ENCODE assay signal across 8 mouse cellular contexts in genomic region chr6:49263081-49263846, GRCm38 (mm10). TPM values are rescaled to one million over a fixed set of nuclear protein-coding genes. Genes with fewer than 3 reads are reported as not detected.
DNase-seq lines count a peak whose midpoint lies in the region; ATAC-seq and TF ChIP-seq lines count a peak whose summit lies in the region.

No protein-coding gene starts in this region.

- H3K36me3 ChIP-seq in MEL (ENCODE audit: control insufficient read depth in 1 of 2, insufficient read depth in 2 of 2, low read length in 2 of 2), result peaks cover 2 to 37% of the 10 kb centered on the region in 2 experiments; a peak in 3 of 4 replicates
- no peaks in the 10 kb centered on the region for H3K36me3 ChIP-seq in forebrain, embryonic 13.5 days (ENCODE audit: poor library complexity, severe bottlenecking)
- H3K36me3 ChIP-seq in hindbrain, embryonic 14.5 days (replicated peaks; ENCODE audit: control insufficient read depth, insufficient read depth), result no peaks in the 10 kb centered on the region
- H3K36me3 ChIP-seq in limb, embryonic 10.5 days, result peaks cover 9% of the 10 kb centered on the region

- TF ChIP-seq EP300 in MEL (IDR thresholded peaks at IDR 0.05; ENCODE audit: low read depth in 1 of 2, low read length in 2 of 2), result no peak

- peak overlapping the region; percentile 79 for H3K4me2 ChIP-seq in forebrain, embryonic 13.5 days
- H3K4me2 ChIP-seq in hindbrain, embryonic 14.5 days (replicated peaks), result peak overlapping the region; percentile 90

- no peak for TF ChIP-seq POLR2A in MEL (IDR thresholded peaks at IDR 0.05; ENCODE audit: control insufficient read depth in 1 of 2, insufficient read depth in 1 of 2, low read depth in 1 of 2, low read length in 2 of 2, poor library complexity in 1 of 2)

- H3K27ac ChIP-seq in MEL (ENCODE audit: control insufficient read depth, low read depth, low read length), result peak overlapping the region; percentile 88
- peak overlapping the region; percentile 97 for H3K27ac ChIP-seq in forebrain, embryonic 13.5 days
- H3K27ac ChIP-seq in hindbrain, embryonic 14.5 days, result peak overlapping the region; percentile 97
- H3K27ac ChIP-seq in limb, embryonic 10.5 days, result peak overlapping the region; percentile 98

- no peaks in the 10 kb centered on the region for H3K27me3 ChIP-seq in MEL (ENCODE audit: control insufficient read depth in 1 of 2, insufficient read depth in 2 of 2, low read length in 2 of 2)
- no peaks in the 10 kb centered on the region for H3K27me3 ChIP-seq in forebrain, embryonic 13.5 days
- no peaks in the 10 kb centered on the region for H3K27me3 ChIP-seq in hindbrain, embryonic 14.5 days (ENCODE audit: control insufficient read depth, insufficient read depth, low read length)
- H3K27me3 ChIP-seq in limb, embryonic 10.5 days (ENCODE audit: low read depth, poor library complexity, severe bottlenecking), result no peaks in the 10 kb centered on the region

- DNase-seq in MEL (ENCODE audit: low read depth, low spot score), result peak; percentile 69
- DNase-seq in brain, adult 2 months (ENCODE audit: low read depth, low spot score), result peak; percentile 48
- DNase-seq in hindbrain, embryonic 14.5 days (ENCODE audit: low spot score), result peak; percentile 30
- DNase-seq in limb, embryonic 10.5 days (ENCODE audit: low spot score), result peak; percentile 74
- peak; percentile 23 to 45 for DNase-seq in right cerebral cortex, adult 2 months (ENCODE audit: low spot score in 2 of 2)
- no peak for DNase-seq in yolk sac, embryonic 10.5 days (ENCODE audit: low spot score)

- no peak for TF ChIP-seq CTCF in MEL (IDR thresholded peaks at IDR 0.05 in 2 of 3, conservative IDR thresholded peaks at IDR 0.05 in 1 of 3; ENCODE audit: control insufficient read depth in 1 of 3, insufficient read depth in 1 of 3, low read depth in 2 of 3, low read length in 3 of 3, poor library complexity in 1 of 3, severe bottlenecking in 1 of 3)

- H3K4me3 ChIP-seq in MEL (ENCODE audit: control insufficient read depth in 1 of 2, insufficient read depth in 1 of 2, low read depth in 2 of 2, low read length in 2 of 2), result peak overlapping the region; percentile 93
- peak overlapping the region; percentile 98 for H3K4me3 ChIP-seq in forebrain, embryonic 13.5 days
- peak overlapping the region; percentile 94 for H3K4me3 ChIP-seq in hindbrain, embryonic 14.5 days (replicated peaks; ENCODE audit: low read length)
- H3K4me3 ChIP-seq in limb, embryonic 10.5 days, result peak overlapping the region; percentile 85

- no peaks in the 10 kb centered on the region for H3K9me3 ChIP-seq in MEL (replicated peaks; ENCODE audit: insufficient read depth, low read length)
- H3K9me3 ChIP-seq in forebrain, embryonic 13.5 days (replicated peaks), result no peaks in the 10 kb centered on the region
- H3K9me3 ChIP-seq in hindbrain, embryonic 14.5 days (ENCODE audit: control insufficient read depth, low read length), result no peaks in the 10 kb centered on the region
- no peaks in the 10 kb centered on the region for H3K9me3 ChIP-seq in limb, embryonic 10.5 days (replicated peaks)

- no peak for TF ChIP-seq RAD21 in MEL (IDR thresholded peaks at IDR 0.05; ENCODE audit: low read depth, low read length)

- WGBS in forebrain, embryonic 13.5 days, result under 1% methylated on average over 67 of the region's 71 CpGs
- under 1% methylated on average over 70 of the region's 71 CpGs for WGBS in hindbrain, embryonic 14.5 days
- whole genome bisulfite sequencing in limb, embryonic 10.5 days, result under 1% methylated on average over 71 of the region's 71 CpGs

- H3K9ac ChIP-seq in MEL (ENCODE audit: control insufficient read depth, low read depth, low read length, poor library complexity, severe bottlenecking), result peak overlapping the region; percentile 96
- peak overlapping the region; percentile 100 for H3K9ac ChIP-seq in forebrain, embryonic 13.5 days
- peak overlapping the region; percentile 99 for H3K9ac ChIP-seq in hindbrain, embryonic 14.5 days

- ATAC-seq in forebrain, embryonic 13.5 days, result peak; percentile 78
- ATAC-seq in hindbrain, embryonic 14.5 days (ENCODE audit: low FRiP score), result peak; percentile 81
- peak; percentile 44 for ATAC-seq in megakaryocyte-erythroid progenitor cell, adult 5-6 weeks (replicated peaks; ENCODE audit: low FRiP score, low TSS enrichment, poor library complexity, severe bottlenecking)

- H3K4me1 ChIP-seq in MEL (ENCODE audit: control insufficient read depth in 1 of 2, insufficient read depth in 2 of 2, low read length in 2 of 2), result peaks cover 16 to 26% of the 10 kb centered on the region in 2 experiments; a peak in 3 of 4 replicates
- H3K4me1 ChIP-seq in forebrain, embryonic 13.5 days, result peaks cover 30% of the 10 kb centered on the region
- peaks cover 16% of the 10 kb centered on the region for H3K4me1 ChIP-seq in hindbrain, embryonic 14.5 days (replicated peaks; ENCODE audit: control insufficient read depth, insufficient read depth, low read length)
- H3K4me1 ChIP-seq in limb, embryonic 10.5 days, result peaks cover 24% of the 10 kb centered on the region

- peaks cover 49% of the 10 kb centered on the region for H3K79me2 ChIP-seq in MEL (ENCODE audit: control insufficient read depth, insufficient read depth, low read length, poor library complexity)

TF ChIP-seq in MEL, 35 proteins besides CTCF, POLR2A, EP300 and RAD21:
- TF ChIP-seq TBP (IDR thresholded peaks at IDR 0.05; ENCODE audit: low read depth, low read length), result no peak
- TF ChIP-seq ETS1 (IDR thresholded peaks at IDR 0.05; ENCODE audit: low read depth, low read length), result no peak
- 0 out of 2 replicates have a peak, but pooled peaks have one; percentile 1 for TF ChIP-seq SIN3A (IDR thresholded peaks at IDR 0.05; ENCODE audit: low read length)
- no peak for TF ChIP-seq POLR2AphosphoS2 (IDR thresholded peaks at IDR 0.05; ENCODE audit: low read length)
- TF ChIP-seq MYB (IDR thresholded peaks at IDR 0.05; ENCODE audit: low read depth, low read length), result no peak
- TF ChIP-seq MAX (IDR thresholded peaks at IDR 0.05; ENCODE audit: low read length), result no peak
- TF ChIP-seq MYC (IDR thresholded peaks at IDR 0.05; ENCODE audit: low read depth, low read length), result no peak

RNA-seq across cellular contexts. Expression of gene Tra2a, which starts 0.6 kb away (rescaled TPM):
- total RNA-seq in MEL (2012; rRNA removed), result 108 and 114 TPM in 2 replicates
- polyA plus RNA-seq in MEL (2012; ENCODE audit: insufficient read depth in 1 of 2, insufficient read length in 2 of 2, low read depth in 1 of 2, low replicate concordance in 2 of 2, missing spikeins in 1 of 2), result 10 to 100 TPM in 1 of 2 experiments, not detected in 1; 85.2 TPM
- 164 and 177 TPM in 2 replicates for polyA plus RNA-seq in forebrain, embryonic 13.5 days (2015; fragmentation: Nextera tagmentation; extraction: Ambion mirVana)
- polyA plus RNA-seq in hindbrain, embryonic 14.5 days (2014; fragmentation: Nextera tagmentation; extraction: Ambion mirVana), result 42.3 and 44.5 TPM in 2 replicates
- polyA plus RNA-seq in limb, embryonic 10.5 days (2016; fragmentation: Nextera tagmentation; extraction: Ambion mirVana), result 126 and 128 TPM in 2 replicates
- 160 and 198 TPM in 2 replicates for total RNA-seq in megakaryocyte-erythroid progenitor cell, adult 5-6 weeks (2014; fragmentation: Nextera tagmentation)
- 184 and 193 TPM in 2 replicates for total RNA-seq in megakaryocyte-erythroid progenitor cell, adult 5-6 weeks (2017)

RNA-seq across cellular contexts. Expression of gene Igf2bp3, which starts 48.5 kb away (rescaled TPM):
- total RNA-seq in MEL (2012; rRNA removed), result 0.12 and 0.13 TPM in 2 replicates
- polyA plus RNA-seq in MEL (2012; ENCODE audit: insufficient read depth in 1 of 2, insufficient read length in 2 of 2, low read depth in 1 of 2, low replicate concordance in 2 of 2, missing spikeins in 1 of 2), result under 1 TPM in 1 of 2 experiments, not detected in 1; 0.29 TPM
- polyA plus RNA-seq in forebrain, embryonic 13.5 days (2015; fragmentation: Nextera tagmentation; extraction: Ambion mirVana), result 55.2 and 56.9 TPM in 2 replicates
- polyA plus RNA-seq in hindbrain, embryonic 14.5 days (2014; fragmentation: Nextera tagmentation; extraction: Ambion mirVana), result 25.4 and 30.4 TPM in 2 replicates
- 148 and 149 TPM in 2 replicates for polyA plus RNA-seq in limb, embryonic 10.5 days (2016; fragmentation: Nextera tagmentation; extraction: Ambion mirVana)
- total RNA-seq in megakaryocyte-erythroid progenitor cell, adult 5-6 weeks (2014; fragmentation: Nextera tagmentation), result 0.17 TPM in 1 of 2 replicates, not detected in the other
- total RNA-seq in megakaryocyte-erythroid progenitor cell, adult 5-6 weeks (2017), result not detected in 2 replicates

RNA-seq across cellular contexts. Expression of gene Ccdc126, which starts 55.8 kb away (rescaled TPM):
- 3.9 and 4.4 TPM in 2 replicates for total RNA-seq in MEL (2012; rRNA removed)
- polyA plus RNA-seq in MEL (2012; ENCODE audit: insufficient read depth in 1 of 2, insufficient read length in 2 of 2, low read depth in 1 of 2, low replicate concordance in 2 of 2, missing spikeins in 1 of 2), result 1 to 10 TPM in 1 of 2 experiments, not detected in 1; 3.8 TPM
- polyA plus RNA-seq in forebrain, embryonic 13.5 days (2015; fragmentation: Nextera tagmentation; extraction: Ambion mirVana), result 6.9 and 7.0 TPM in 2 replicates
- polyA plus RNA-seq in hindbrain, embryonic 14.5 days (2014; fragmentation: Nextera tagmentation; extraction: Ambion mirVana), result 11.0 and 11.2 TPM in 2 replicates
- 4.3 and 5.2 TPM in 2 replicates for polyA plus RNA-seq in limb, embryonic 10.5 days (2016; fragmentation: Nextera tagmentation; extraction: Ambion mirVana)
- total RNA-seq in megakaryocyte-erythroid progenitor cell, adult 5-6 weeks (2014; fragmentation: Nextera tagmentation), result 0.70 and 3.1 TPM in 2 replicates
- total RNA-seq in megakaryocyte-erythroid progenitor cell, adult 5-6 weeks (2017), result 0.94 and 2.1 TPM in 2 replicates

Comparison
In these comparisons a context has a peak if more than half of its experiments do, and no peak if none do; other contexts are left out.
1. RNA of gene Igf2bp3, which starts 48.5 kb away (polyA plus RNA-seq): 148 to 149 TPM in limb, embryonic 10.5 days, 55.2 to 56.9 TPM in forebrain, embryonic 13.5 days and 25.4 to 30.4 TPM in hindbrain, embryonic 14.5 days; 0.29 TPM in MEL; every median in the first group is over 10 times any median in the second.
2. Peak in every context shown above with its lines, with median percentiles within 50 percentile points of each other: H3K27ac ChIP-seq, H3K4me3 ChIP-seq, H3K9ac ChIP-seq and ATAC-seq.